Mouse (Mus musculus) E14TG2a.4 (cell line): ENCODE data around the gene Srd5a1.
"Not testable (repeated sequence)": the region's sequence is repeated elsewhere in the genome, so short reads cannot be mapped to it uniquely, and the experiment has no call there.

Experiments used
- CTCF ChIP-seq: conservative IDR thresholded peaks from 2 replicates; pipeline ENCODE4 v1.5.1; 2014; ENCODE audit warnings: low read length
- NANOG ChIP-seq: IDR thresholded peaks from 2 replicates; pipeline ENCODE4 v1.6.1; 2014; ENCODE audit warnings: borderline replicate concordance, low read length, mixed read lengths

DNA sequence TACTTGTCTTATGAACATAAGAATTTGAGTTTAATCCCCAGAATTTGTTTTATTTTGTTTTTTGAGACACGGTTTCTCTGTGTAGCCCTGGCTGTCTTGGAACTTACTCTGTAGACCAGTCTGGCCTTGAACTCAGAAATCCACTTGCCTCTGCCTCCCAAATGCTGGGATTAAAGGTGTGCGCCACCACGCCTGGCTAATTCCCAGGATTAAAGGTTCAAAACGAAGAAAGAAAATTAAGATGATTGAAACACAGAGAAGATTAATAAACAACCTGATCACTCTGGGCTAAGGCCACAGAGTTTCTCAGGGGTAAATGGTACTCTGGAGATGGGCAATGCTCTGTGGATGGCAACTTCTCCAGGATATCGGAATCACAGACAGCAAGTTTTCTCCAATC, 10.4 kb downstream of the Srd5a1 start:
- not testable (repeated sequence) for TF ChIP-seq CTCF, NANOG
